Mouse (Mus musculus) lung, adult 2 months (tissue): Measurements from ENCODE around the gene Agtpbp1. TPM values are rescaled to one million over a fixed set of nuclear protein-coding genes. Genes with fewer than 3 reads are reported as not detected.

ENCODE experiments used
- DNase-seq: peaks from one replicate; pipeline ENCODE4 v3.0.0; 2022
- H3K4me1 ChIP-seq: fragments of 200-500 bp; 2 replicates; pipeline ENCODE4 v1.6.1; 2011; ENCODE audit warnings: low read length; ENCODE audit not compliant: control insufficient read depth, insufficient read depth
- H3K4me3 ChIP-seq: fragments of 200-500 bp; replicated peaks from 2 replicates; pipeline ENCODE3; 2011; ENCODE audit warnings: low read depth, mild to moderate bottlenecking, control low read depth, low read length; ENCODE audit errors: extremely low read depth
- CTCF ChIP-seq: fragments of 200-500 bp; IDR thresholded peaks from 2 replicates; pipeline ENCODE4 v1.5.1; 2011; ENCODE audit warnings: mild to moderate bottlenecking, low read length, control low read depth; ENCODE audit not compliant: insufficient read depth
- POLR2A ChIP-seq: fragments of 200-500 bp; IDR thresholded peaks from 2 replicates; pipeline ENCODE4 v1.6.1; 2011; ENCODE audit warnings: low read depth, mild to moderate bottlenecking, control low read depth, low read length, borderline replicate concordance; ENCODE audit errors: extremely low read depth
- whole genome bisulfite sequencing: fragments of 180-500 bp; shearing (Covaris S2); methylation state at CpG from one replicate; pipeline ENCODE4 v1.1.7; 2018; 5-methylcytosine and 5-hydroxymethylcytosine counted together
- polyA plus RNA-seq: library from polyadenylated mRNA; depleted of rRNA; stranded (reverse); fragments of >200 nt; gene quantifications from 2 replicates; pipeline ENCODE4 v1.2.3, GENCODE M21; 2012

Agtpbp1 gene
- polyA plus RNA-seq, 1 experiment = 9.9 TPM

DNA sequence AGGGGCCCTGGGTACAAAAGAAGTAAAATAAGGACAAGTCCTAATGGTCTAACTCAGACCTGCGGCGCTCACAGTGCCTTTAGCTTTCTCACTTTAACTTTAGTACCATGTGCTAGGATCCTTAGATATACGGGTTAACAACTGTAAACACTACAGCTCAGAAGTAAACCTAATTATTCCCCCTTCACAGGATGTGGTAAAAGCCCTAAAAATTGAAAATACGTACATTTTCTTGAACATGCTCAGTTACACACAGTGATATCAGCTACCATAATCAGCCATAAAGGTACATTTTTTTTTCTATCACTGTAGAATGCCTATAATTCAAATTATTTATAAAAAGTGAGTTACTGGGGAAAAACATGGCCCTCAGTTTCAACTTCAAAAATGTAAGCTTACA, 67.0 kb downstream of the Agtpbp1 start:
- no peaks in the 10 kb centered on the region for H3K4me1 ChIP-seq
- no peak for TF ChIP-seq POLR2A
- TF ChIP-seq CTCF = no peak
- WGBS = 70% methylated on average over 4 of the region's 4 CpGs
- no peak overlapping the region for H3K4me3 ChIP-seq
- no peak for DNase-seq

DNA sequence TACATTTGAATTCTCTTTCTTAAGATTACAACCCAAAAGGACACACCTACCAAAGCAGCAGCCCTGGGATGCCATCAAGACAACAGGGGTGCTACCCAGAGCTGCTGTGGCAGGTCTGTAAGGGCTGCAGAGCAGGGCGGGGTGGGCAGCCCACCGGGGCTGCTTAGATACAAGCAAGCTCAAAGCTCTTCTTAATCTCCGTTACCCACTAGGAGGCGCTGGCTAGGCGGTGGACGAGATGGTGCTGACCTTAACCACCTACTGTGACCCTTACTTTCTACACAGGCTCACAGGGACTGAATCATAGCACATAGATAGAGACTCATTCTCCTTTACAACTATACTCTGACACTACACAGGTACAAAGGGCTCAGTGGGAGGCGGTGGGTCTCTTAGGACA, 70.0 kb downstream of the Agtpbp1 start:
- TF ChIP-seq POLR2A (no peak), CTCF (peak; percentile 75)
- H3K4me3 ChIP-seq = no peak overlapping the region
- WGBS = 43% methylated on average over 7 of the region's 7 CpGs
- peak; percentile 40 for DNase-seq
- no peaks in the 10 kb centered on the region for H3K4me1 ChIP-seq

DNA sequence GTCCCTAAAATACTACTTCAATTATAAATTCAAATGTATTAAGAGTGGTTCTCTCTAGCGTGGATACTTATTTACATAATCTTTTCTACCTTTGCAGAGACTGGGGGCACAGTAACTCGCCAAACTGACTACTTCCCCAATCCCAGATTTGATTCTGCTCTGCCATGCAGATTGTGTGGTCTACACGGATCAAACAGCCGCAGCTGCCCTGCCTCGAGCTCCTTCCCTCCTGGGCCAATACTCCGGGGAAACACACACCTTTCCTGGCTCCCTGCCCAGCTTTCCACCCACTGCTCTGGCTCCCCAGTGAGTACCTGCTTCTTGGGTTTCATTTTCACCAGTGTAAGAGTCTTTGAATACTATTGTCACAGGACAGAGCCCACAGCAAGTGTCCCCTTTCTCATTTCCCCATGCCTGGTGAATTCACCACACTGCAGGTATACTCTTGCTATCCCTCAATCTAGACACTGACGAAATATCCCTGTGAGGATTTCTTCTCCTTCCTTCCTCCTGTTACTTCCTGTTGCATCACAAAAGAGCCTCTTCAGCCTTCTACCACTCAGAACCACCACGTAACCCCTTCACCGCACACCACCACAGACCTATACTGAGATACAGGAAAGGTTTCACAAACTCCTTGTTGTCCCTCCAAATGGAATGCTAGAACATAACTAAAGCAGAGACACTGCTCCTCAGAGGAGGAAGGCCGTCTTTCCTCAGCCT, 75.2 kb downstream of the Agtpbp1 start:
- H3K4me1 ChIP-seq = peaks cover 8% of the 10 kb centered on the region; the same call in 1 of the 2 replicates
- TF ChIP-seq CTCF = no peak
- 39% methylated on average over 10 of the region's 10 CpGs for WGBS
- no peak overlapping the region for H3K4me3 ChIP-seq
- peak; percentile 59 for DNase-seq

DNA sequence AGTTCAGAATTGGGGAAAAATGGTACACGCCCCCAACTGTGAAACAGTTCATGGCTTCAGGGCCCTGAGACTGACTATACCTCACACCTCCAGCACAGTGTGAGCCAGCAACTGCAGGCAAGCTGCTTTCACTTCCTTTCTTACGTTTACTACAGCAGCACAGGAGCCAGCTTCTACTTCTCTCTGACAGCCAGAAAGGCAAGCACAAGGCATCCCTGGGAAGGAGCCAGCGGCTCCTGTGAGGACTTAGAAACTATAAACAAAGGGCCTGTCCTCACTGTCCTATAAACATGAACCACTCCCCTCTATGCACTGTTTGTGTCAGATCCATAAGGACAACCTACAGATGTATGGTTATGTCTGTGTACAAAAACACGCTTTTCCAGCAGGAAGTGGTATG, 76.4 kb downstream of the Agtpbp1 start:
- 50% methylated on average over 4 of the region's 4 CpGs for WGBS

DNA sequence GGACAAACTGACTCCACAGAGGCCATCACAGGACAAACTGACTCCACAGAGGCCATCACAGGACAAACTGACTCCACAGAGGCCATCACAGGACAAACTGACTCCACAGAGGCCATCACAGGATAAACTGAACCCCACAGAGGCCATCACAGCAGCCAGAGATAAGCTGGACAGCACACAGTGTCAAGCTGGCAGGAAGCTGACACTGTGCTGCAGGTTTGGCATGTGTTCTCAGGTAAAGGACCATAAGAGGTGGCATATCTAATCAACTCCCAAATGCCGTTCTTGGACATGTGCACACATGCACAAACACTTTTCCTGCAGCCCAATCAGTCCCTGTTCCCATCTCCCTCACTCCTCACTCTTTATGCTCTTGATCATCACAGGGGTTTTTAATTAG, 78.6 kb downstream of the Agtpbp1 start:
- no peak for TF ChIP-seq POLR2A
- no peak for TF ChIP-seq CTCF
- no peak overlapping the region for H3K4me3 ChIP-seq
- H3K4me1 ChIP-seq = peaks cover 11% of the 10 kb centered on the region
- DNase-seq = no peak
- 79% methylated on average over 1 of the region's 1 CpGs for WGBS

More for the DNA sequence above, 76.4 kb downstream of the Agtpbp1 start:
- DNase-seq = no peak
- TF ChIP-seq CTCF (no peak), POLR2A (no peak)
- no peak overlapping the region for H3K4me3 ChIP-seq
- H3K4me1 ChIP-seq = peaks cover 10% of the 10 kb centered on the region

DNA sequence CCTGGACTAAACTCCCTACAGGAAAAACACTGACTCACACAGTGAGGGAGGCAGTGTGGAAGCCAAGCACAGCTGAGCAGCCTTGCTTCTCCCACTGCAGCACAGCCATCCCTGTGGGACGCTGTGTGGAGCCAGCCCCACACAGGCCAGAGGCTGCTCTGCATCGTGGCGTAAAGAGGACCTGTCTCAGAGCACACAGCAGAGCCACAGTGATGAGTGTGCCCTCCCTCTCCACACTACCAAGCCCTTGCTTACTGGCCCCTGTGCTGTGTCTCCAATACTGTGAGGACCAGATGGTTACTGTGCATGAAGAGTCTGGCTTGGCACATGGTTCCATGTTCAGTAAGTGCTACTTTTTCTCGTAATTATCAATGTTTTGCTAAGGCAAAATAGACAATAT, 79.2 kb downstream of the Agtpbp1 start:
- 83% methylated on average over 4 of the region's 4 CpGs for WGBS

DNA sequence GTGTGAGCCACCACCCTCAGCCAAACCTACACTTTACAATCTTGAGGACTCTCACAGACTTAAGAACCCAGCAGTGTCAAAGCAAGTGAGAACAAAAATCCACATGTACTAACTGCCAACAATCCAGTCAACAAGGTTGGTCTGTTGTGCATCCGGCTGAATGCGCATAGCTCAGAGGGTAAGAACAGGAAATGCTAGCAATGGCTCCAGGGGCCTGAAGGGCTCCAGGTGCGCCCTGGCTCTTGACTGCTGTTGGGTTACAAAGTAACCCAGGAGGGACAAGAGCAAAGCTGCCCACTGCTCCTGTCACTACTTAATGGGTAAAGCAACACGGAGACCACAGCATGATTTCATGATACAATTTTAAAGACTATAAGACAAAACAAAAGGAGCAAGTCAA, 81.4 kb downstream of the Agtpbp1 start:
- 60% methylated on average over 4 of the region's 4 CpGs for WGBS
- no peak for DNase-seq
- TF ChIP-seq POLR2A (no peak), CTCF (no peak)
- H3K4me1 ChIP-seq = peaks cover 9% of the 10 kb centered on the region
- no peak overlapping the region for H3K4me3 ChIP-seq

More for the DNA sequence above, 79.2 kb downstream of the Agtpbp1 start:
- peaks cover 11% of the 10 kb centered on the region for H3K4me1 ChIP-seq
- TF ChIP-seq POLR2A (no peak), CTCF (no peak)
- H3K4me3 ChIP-seq = no peak overlapping the region
- DNase-seq = no peak

DNA sequence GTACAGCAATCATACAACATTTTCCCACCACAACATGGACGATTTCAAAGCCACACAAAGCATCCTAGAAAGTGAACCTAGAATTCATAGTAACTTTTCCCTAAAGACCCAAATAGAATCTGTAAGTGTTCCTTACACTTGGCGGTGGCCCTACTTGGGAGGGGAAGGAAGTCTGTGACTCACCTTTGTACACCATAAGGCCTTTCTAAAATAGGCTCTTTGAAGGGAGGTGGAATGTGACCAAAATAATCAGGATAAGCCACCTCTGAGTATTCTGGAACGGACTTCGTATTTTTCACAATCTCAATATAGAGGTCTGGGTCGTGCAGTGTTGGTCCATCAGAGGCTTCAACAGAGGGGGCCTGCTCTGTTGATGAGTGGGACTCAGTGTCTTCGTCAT, 85.2 kb downstream of the Agtpbp1 start:
- no peak for DNase-seq
- 59% methylated on average over 6 of the region's 6 CpGs for WGBS

DNA sequence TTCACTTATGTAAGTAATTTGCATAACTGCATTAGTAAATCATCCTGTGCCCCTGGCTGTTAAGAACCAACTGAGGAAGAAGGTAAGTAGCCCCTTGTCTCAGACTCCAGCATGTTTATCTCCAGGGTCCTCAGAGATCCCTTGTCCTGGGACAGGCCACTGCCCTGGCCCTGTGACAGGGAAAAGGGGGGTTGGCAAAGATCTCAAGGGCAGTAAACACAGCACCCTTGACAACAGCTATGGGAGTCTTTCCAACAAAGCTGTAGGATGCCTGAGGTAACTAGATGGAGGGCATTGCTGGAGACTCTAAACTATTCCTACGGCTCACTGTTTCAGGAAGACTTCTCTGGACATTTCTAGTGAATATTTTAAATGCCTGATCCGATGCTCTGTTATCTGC, 85.7 kb downstream of the Agtpbp1 start:
- no peak overlapping the region for H3K4me3 ChIP-seq
- no peak for DNase-seq
- H3K4me1 ChIP-seq = peaks cover 7% of the 10 kb centered on the region
- TF ChIP-seq CTCF = no peak
- 76% methylated on average over 2 of the region's 2 CpGs for WGBS

More for the DNA sequence above, 85.2 kb downstream of the Agtpbp1 start:
- no peak overlapping the region for H3K4me3 ChIP-seq
- peaks cover 7% of the 10 kb centered on the region for H3K4me1 ChIP-seq
- no peak for TF ChIP-seq CTCF
- no peak for TF ChIP-seq POLR2A

DNA sequence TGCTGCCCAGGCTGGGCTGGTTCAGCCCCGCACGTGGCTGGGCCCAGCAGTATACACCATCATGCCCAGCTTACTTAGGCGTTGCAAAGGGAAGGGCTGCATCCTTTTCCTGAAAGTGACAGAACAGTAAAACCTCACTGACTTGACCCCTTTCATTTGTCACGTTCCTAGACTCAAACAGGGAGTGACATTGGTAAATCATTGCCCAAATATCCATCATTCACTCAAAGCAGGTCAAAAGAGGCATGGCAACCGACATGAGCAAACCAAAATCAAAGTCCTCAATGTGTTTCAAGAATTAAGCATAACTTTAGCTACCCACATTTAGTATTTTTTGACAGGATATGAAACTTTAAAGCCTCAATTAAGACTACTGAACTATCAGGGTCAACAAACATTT, 86.8 kb downstream of the Agtpbp1 start:
- H3K4me1 ChIP-seq = peaks cover 4% of the 10 kb centered on the region; the same call in 1 of the 2 replicates
- no peak for DNase-seq
- no peak for TF ChIP-seq CTCF
- TF ChIP-seq POLR2A = no peak
- H3K4me3 ChIP-seq = no peak overlapping the region
- WGBS = 62% methylated on average over 5 of the region's 5 CpGs

DNA sequence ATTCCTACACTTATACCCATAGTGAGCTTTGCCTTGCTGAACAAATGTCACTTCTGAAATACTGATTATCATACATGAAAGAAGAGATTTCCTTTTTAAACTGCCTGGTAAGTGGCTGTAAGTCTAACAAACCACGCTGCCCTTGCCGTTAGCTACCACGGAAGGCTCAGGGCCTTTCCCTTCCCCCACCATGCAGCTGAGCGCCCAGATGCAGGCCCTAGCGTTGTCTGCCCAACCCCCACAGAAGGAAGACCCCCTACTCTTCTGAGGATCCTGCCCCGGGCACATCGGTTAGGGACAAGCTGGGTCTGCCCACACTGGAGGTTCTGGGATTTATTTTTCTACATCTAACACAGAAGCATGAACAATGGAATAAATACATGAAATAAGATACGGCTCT, 89.2 kb downstream of the Agtpbp1 start:
- Histone ChIP-seq H3K4me1 (peaks cover 4% of the 10 kb centered on the region; the same call in 1 of the 2 replicates), H3K4me3 (no peak overlapping the region)
- 45% methylated on average over 8 of the region's 8 CpGs for WGBS
- TF ChIP-seq CTCF (no peak), POLR2A (no peak)
- no peak for DNase-seq
